Mouse (Mus musculus): Measurements from ENCODE around the gene Ccin.

- TF ChIP-seq CTCF (IDR thresholded peaks at IDR 0.05; ENCODE audit: low read depth, low read length): no peak
- TF ChIP-seq POLR2A (IDR thresholded peaks at IDR 0.05; ENCODE audit: borderline replicate concordance, low read depth, low read length): no peak
Observed at GRCm38 (mm10) chr4:44022323-44022722, 39.0 kb downstream of the Ccin start.
